Mouse (Mus musculus): Measurements from ENCODE around the gene Rcl1.

The Rcl1 gene

DNA sequence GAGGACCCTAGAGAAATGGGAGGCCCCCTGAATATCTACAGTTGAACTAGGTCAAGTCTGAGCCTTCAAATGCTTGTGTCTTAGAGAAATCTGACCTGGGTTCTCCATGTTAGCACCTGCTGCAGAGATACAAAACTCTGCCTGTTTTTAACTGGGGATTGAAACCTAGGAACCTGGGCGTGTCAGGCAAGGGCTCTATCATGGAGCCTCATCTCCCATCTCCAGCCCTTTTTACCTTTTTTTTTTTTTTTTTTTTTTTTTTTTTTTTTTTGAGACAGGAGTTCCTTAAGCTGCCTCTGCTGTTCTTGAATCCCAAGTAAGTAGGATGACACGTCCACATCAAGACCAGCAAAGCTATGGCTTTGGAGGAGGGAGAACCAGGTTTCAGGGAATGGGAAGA, 50.3 kb downstream of the Rcl1 start:
- no peak for DNase-seq (ENCODE audit: low spot score in 2 of 2)

- DNase-seq (ENCODE audit: low spot score in 2 of 2), result no peak
These were observed 54.4 kb downstream of the Rcl1 start for GRCm38 (mm10) chr19:29155552-29155951.

DNA sequence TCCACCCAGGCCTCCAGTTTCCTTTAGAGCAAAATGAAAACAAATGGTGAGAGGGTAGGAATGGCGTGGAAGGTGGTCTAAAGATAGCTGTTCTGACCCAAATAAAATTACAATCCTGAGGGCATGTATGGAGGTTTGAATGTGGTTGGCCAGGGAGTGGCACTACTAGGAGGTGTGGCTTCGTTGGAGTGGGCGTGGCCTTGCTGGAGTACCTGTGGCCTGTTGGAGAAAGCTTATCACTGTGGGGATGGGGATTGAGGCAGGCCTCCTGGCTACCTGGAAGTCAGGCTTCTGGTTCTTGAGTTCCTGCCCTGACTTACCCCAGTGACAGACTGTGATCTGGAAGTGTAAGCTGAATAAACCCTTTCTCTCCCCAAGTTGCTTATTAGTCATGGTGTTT, 55.2 kb downstream of the Rcl1 start:
- no peak for DNase-seq (ENCODE audit: low spot score in 2 of 2)

DNA sequence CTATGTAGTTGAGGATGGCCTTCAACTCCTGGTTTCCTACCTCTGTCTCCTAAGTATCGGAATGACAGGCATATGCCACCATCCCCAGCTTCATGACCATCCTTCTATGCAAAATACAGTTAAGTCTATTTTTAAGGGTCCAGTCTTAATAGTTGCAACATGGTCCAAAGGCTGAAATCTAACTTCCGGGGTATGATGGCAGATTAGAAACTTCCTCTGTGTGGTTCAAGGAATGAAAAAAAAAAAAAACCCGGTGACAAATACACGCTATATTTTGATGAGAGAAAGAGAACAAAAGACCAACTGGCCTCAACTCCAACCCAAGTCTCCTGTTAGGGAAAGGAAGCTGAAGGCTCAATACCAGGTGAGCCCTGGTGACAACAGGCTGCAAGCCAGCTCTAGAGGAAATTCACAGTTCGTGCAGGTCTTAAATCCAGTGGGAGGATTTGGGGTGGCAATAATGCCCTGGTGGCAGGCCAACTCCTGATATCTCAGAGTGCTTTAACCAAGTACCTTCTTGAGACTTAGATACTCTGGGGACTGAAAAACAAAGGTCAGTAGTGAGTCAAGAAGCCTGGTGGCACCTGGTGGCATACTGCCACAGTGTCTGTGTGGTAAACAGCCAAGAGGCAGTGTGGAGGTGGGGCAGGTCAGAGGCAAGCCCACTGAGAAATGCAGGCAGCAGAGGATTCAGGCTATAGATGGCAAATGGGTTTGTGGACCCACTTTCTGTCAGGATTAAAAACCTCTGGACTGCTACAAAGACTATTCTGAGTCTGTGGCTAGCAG, 56.7 kb downstream of the Rcl1 start:
- DNase-seq (ENCODE audit: low spot score in 2 of 2), result no peak

- DNase-seq (ENCODE audit: low spot score in 2 of 2), result no peak
These were observed 57.3 kb downstream of the Rcl1 start for GRCm38 (mm10) chr19:29158486-29158885.

- no peak for DNase-seq (ENCODE audit: low spot score in 2 of 2)
These were observed 62.8 kb downstream of the Rcl1 start for GRCm38 (mm10) chr19:29163817-29164527.

- no peak for DNase-seq (ENCODE audit: low spot score in 2 of 2)
These were observed 63.5 kb downstream of the Rcl1 start for GRCm38 (mm10) chr19:29164528-29165166.

GRCm38 (mm10) chr19:29167938-29168337, 66.8 kb downstream of the Rcl1 start:
- no peak for DNase-seq (ENCODE audit: low spot score in 2 of 2)

DNA sequence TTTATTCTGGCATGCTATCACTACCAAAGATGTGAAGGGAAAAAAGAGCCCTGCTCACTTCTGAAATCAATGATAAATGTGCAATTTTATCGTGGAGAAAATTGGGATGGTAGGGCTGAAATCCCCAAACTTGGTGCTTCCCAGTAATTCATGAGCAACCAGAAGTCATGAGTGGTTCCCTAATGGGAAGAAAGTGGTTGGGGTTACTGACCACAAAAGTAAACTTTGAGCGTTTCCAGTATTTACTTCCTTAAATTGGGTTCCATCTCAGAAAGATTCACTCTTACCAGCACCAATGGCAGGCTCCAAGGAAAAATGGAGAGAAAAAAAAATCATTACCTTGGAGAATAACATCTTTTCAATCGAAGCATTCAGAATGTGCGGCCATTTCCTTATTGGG, 79.2 kb downstream of the Rcl1 start:
- no peak for DNase-seq (ENCODE audit: low spot score in 2 of 2)

GRCm38 (mm10) chr19:29182166-29182565, 81.0 kb downstream of the Rcl1 start:
- no peak for DNase-seq (ENCODE audit: low spot score in 2 of 2)

GRCm38 (mm10) chr19:29185122-29185521, 83.9 kb downstream of the Rcl1 start:
- DNase-seq (ENCODE audit: low spot score in 2 of 2), result no peak

DNA sequence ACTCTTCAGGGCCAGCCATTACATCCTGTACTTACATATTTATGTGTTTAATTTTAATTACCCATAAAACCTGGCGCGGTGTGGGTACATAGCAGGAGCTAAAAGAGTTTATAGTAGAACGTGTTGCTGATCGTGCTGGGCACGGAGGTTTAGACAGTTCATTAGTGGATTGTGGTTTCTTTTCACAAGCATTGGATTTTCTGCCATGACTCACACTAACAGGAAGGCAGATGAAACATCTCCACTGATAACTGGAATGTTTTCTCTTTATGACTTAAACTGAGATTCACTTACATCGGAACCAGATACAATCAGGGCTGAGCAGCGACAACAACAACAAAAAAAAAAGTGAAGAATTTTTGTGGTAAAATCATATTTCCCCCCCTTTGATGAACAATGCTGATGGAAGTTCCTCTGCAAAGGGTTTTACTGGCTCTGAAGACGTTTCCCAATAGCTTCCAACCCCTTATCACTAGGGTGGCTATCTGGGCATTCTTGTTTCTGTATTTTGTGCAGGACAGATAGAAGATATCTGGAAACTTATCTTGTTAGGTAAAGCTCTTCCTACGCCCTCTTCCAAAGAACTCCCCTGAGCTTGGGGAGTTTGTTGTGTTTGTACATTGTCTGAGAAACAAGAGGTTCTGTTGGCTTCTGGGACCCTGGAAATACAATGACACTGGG, 84.5 kb downstream of the Rcl1 start:
- peak; percentile 3 to 13 for DNase-seq (ENCODE audit: low spot score in 2 of 2)

DNA sequence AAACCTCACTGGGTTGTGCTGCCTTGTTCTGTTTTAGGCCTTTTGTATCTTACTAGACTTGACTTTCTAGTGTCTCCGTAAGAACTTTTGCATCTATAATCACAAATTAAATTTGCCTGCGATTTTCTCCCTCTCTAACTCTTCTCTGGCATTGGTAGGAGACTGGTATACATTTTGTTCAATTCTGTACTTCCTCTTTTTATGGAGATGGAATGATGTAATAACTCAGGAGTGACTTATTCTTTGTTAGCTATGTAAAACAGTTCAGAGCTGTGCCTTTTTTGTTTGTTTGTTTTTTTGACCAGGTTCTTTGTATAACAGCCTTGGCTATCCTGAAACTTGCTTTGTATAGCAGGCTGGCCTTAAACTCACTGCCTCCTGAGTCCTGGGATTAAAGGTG, 87.7 kb downstream of the Rcl1 start:
- DNase-seq (ENCODE audit: low spot score in 2 of 2), result no peak

Measured in right cerebral cortex, adult 2 months (tissue).